Mouse (Mus musculus) neutrophil, adult 5-6 weeks (primary cell): ENCODE measurements around the gene Elovl5. TPM values are rescaled to one million over a fixed set of nuclear protein-coding genes. Genes with fewer than 3 reads are reported as not detected.
A peak's percentile ranks its signal among the peaks of the same experiment; 100 is the strongest.
"Not testable (repeated sequence)": the region's sequence is repeated elsewhere in the genome, so short reads cannot be mapped to it uniquely, and the experiment has no call there.

Experiments
- ATAC-seq: fragments of 151-379, 151-347 bp; 2 replicates; pipeline ENCODE4 v1.8.0; 2017; ENCODE audit warnings: mild to moderate bottlenecking, moderate TSS enrichment; ENCODE audit not compliant: insufficient number of reproducible peaks, poor library complexity, low FRiP score, severe bottlenecking; ENCODE audit errors: extremely low read depth
- total RNA-seq: library from RNA; stranded (forward); fragments of 200-1000 nt; gene quantifications from 2 replicates; pipeline ENCODE4 v1.2.3, GENCODE M21; 2017

Elovl5 gene
- total RNA-seq, 1 experiment from 2014 or later = 61.9 TPM

- ATAC-seq = no peak
Observed at GRCm38 (mm10) chr9:77983521-77983920, 66.4 kb downstream of the Elovl5 start.

DNA sequence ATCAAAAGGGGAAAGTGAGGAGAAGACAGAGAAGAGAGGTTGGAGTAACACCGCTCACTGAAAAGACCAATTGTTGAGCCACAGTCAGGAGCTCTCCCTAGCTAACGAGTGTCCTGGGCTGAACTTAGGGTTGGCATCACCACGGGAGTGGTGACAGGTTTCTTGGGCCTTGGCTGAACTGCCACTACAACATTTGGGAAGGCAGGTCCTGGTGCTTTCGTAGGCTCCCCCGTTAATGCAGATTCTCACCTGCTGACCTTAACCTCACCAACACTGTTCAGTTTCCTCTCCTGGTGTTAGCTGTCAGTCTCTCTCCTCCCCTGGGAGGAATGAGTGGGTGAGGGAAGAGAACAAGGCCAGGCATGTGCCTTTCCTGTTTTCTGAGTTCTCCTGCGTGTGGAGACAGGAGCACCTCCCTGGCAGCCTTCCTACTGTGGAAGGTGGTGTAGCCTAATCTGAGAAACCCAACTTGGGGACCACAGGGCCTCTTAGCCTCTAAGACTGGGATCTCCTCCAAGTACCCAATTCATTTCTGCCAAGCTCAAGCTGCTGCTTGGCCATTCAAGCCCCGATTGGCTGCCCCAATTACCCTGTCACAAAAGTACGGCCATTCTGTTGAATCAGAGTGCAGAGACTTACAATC lies 69.1 kb downstream of the Elovl5 start:
- no peak for ATAC-seq

- ATAC-seq = no peak
Observed at GRCm38 (mm10) chr9:77989626-77990025, 72.5 kb downstream of the Elovl5 start.

- ATAC-seq = no peak
Observed at GRCm38 (mm10) chr9:77990278-77990677, 73.1 kb downstream of the Elovl5 start.

- no peak for ATAC-seq
Observed at GRCm38 (mm10) chr9:77991650-77992049, 74.5 kb downstream of the Elovl5 start.

- ATAC-seq = peak; percentile 76
Observed at GRCm38 (mm10) chr9:77992276-77992675, 75.1 kb downstream of the Elovl5 start.

GRCm38 (mm10) chr9:77993101-77993500 lies 75.9 kb downstream of the Elovl5 start:
- no peak for ATAC-seq

- ATAC-seq = not testable (repeated sequence)
Observed at GRCm38 (mm10) chr9:77993538-77994255, 76.5 kb downstream of the Elovl5 start.

GRCm38 (mm10) chr9:77995235-77995634 lies 78.1 kb downstream of the Elovl5 start:
- no peak for ATAC-seq

DNA sequence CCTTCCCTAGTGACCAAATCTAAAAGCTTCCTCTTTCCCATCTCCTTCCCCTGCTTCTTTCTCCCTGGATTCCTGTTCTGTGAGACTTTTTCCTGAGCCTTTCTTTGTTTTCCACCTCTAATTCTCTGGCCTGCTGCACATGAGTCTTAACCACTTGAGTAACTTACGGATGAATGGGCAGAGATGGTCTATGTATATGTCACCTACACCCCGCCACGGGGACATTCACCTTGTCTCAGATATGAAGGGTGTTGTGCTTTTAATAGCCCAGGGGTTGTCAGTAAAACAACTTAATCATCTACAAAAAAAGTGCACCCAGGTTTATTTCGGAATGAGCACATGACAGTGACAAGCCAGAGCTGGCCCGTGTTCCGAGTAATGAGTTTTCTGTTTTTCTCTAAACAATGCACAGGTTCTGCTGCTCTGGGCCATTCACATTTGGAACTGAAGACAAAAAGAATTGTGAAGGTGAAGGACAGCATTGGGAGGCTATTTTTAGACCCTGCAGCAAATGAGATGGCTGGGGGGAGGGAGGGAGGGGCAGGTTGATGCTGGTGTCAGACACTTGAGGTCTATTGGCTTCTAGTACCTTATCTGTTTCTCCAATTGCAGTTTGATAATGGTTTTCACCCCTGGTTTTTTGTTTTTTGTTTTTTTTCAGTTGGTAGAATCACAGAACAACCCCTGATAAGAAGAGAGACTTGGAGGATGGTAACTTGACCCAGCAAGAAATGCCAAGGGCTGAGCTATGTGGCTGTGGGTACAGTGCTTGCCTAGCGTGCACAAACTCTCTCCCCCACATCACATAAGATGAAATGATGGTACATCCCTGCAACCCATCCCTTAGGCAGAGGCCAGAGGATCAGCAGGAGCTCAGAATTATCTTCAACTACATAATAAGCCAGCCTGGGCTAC lies 83.7 kb downstream of the Elovl5 start:
- no peak for ATAC-seq

GRCm38 (mm10) chr9:78003278-78003677 lies 86.1 kb downstream of the Elovl5 start:
- ATAC-seq = no peak

DNA sequence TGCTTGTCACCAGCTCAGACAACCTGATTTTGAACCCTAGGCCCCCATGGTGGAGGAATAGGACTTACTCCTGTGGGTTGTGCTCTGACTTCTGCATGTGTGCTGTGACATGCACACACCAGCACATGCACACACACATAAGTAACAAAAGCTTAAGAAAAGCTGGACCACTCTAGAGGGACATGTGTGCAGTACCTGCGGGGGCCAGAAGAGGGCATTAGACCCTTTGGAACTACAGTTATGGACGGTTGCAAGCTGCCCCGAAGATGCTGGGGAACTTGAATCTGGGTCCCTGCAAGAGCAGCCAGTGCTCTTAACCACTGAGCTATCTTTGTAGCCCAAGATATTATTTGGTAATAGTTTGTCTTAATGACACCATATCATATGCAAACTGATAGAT lies 88.3 kb downstream of the Elovl5 start:
- peak; percentile 41; the same call in 1 of the 2 replicates for ATAC-seq

DNA sequence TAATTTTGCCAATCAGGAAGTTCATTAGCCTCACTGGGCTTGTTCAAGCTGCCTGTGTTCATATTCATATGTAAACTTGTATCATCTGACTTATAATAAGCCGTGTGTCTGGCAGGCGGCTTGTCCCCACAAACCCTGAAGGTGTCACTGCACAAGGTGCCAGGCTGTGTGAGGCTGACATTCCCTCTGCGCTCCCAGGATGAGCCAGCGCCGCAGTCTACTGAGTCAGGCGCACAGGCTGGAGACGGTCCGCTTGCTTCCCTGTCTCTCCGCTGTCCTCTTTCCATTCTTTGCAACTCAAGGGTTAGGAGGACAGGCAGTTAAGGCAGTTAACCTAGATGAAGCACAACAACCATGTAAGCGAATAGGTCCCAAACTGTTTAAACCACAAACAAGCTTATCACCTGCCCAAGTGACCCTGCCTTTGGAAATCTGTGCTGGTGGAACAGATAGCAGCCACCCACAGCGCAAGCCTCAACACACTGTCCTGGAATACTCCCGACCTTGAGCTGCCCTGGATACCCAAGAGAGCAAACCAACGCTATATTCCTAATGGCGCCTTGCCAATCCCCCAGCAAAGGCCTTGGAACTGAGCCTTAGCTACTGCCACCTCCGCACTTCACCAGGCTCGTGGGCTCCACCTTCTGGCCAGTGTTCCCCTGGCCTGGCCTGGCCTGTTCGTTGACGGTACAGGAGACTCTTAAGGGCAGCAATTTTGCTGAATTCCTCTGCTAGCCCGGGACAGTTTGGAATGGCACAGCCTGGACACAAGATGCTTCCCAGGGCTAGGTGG lies 89.2 kb downstream of the Elovl5 start:
- peak; percentile 76 for ATAC-seq

DNA sequence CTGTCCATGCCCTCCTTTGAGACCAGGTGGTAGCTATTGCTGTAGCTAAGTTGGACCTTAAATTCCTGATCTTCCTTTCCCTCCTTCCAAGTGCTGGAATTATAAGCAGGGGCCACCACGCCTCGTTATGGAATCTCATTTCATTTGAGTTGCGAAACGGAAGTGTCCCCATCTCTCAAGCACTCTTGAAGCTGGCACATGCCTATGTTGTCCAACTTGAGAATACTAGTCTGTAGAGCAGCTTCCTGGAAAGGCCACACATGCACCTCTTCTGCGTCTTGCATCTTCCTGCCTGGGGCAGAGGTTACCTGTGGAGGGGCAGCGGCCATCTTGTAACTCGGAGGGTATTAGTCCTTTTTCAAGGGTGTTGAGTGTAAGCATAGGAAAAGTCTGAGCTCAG lies 92.2 kb downstream of the Elovl5 start:
- ATAC-seq = no peak

DNA sequence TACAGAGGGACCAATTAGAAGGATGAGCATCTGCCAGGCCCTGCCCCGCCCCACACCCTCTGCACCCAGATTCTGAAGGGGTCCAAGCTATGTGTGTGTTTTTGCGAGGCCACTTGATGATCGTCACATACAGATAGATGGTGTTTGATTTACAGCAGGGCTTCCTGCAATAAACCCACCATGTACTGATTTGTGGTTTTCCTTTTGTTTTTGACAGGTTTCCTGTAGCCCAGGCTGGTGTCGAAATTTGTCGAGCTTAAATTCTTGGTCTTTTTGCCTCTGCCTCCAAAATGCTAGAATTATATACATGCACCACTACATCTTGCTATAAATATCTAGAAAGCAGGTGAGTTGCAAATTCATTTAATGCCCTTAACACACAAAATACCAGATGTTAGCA lies 93.0 kb downstream of the Elovl5 start:
- ATAC-seq = no peak

- ATAC-seq = peak; percentile 30; the same call in 1 of the 2 replicates
Observed at GRCm38 (mm10) chr9:78010707-78011106, 93.5 kb downstream of the Elovl5 start.

GRCm38 (mm10) chr9:78012066-78012465 lies 94.9 kb downstream of the Elovl5 start:
- no peak for ATAC-seq

DNA sequence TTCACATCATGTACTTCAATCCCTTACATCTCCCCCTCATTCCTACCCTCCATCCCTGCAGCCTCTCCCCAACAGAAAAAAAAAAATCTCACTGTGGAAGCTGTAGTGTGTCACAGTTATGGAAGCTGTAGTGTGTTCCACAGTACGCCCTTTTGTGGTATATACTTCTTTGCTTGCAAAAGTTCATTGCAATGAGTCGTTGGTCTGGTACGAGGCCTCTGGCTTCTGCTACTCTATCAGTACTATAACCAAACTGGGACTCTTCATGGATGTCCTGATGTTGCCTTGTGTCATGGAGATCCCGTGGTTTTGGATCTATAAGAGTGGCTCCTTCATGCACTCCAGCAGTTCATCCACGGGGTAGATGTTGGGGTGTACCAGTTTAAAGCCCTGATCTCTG lies 95.5 kb downstream of the Elovl5 start:
- no peak for ATAC-seq

DNA sequence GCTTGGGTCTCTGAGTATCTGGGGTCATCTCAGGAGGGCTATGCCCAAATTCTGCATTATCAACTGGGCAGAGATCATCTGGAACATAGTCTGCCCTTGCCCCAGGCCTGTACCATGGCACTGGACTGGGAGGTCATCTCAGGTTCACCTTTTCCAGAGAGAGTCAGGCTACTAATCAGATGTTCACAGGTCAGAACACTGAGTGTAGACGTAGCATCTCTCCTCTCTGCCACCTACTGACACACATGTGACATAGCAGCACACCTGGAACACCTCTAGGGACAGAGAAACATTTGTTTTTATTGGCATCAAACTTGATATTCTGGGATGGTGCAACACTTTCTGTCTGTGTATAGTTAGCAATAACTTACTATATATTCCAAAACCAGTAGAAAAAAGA lies 96.6 kb downstream of the Elovl5 start:
- ATAC-seq = no peak
